Mouse (Mus musculus) gastrocnemius, postnatal 14 days (tissue): Measurements from ENCODE around the gene Uck1. TPM values are rescaled to one million over a fixed set of nuclear protein-coding genes. Genes with fewer than 3 reads are reported as not detected.

Source experiments
- DNase-seq: peaks from one replicate; pipeline ENCODE4 v3.0.0; 2021; ENCODE audit warnings: mixed read lengths
- intact Hi-C: fragments of 180-260 bp; cut with DNase I; formaldehyde crosslinking; loops from one replicate; pipeline ENCODE4 v1.15.1; 2025; ENCODE audit warnings: low total_unique reads
- total RNA-seq, 2 experiments: library from RNA; stranded (reverse); gene quantifications; 2 replicates each; pipeline ENCODE4 v1.2.3; 2021

The Uck1 gene
- total RNA-seq, 2 experiments from 2014 or later = 14.7 to 15.2 TPM

DNA sequence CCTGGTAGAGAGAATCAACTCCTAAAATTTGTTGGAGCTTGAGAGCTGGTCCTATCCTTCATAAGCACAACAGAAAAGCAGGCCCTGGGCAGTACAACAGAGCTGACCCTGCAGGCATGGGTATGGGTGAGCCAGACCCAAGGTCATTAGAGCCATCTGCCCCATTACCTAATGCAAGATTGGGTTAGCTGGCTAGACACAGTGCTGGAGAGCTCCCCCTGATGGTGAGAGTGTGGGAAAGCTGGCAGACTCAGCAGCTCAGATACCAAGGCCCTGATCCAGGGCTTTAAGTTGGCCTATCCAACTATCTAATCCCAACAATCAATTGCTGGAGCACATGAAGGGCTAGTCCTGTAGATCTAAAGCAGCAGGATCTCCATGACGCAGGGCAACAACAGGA, 22.8 kb upstream of the Uck1 start:
- peak; percentile 61 for DNase-seq
- intact Hi-C loops = no loop called here

DNA sequence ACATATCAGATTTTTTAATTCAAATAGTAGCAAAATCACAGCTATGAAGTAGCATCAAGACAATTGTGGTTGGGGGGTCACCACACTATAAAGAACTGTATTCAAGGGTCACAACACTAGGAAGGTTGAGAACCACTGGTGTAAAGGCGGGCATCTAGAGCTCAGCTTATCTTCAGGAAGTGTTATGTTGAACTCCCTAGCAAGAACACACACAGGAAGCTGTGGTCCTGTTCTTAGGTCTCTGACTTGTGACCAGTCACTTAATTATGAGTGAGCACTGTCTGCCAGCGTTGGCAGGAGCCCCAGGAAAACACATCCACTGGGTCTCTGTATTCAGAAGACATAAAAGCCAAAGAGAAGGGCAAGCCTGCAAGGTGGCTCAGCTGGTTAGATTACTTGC, 22.3 kb upstream of the Uck1 start:
- no peak for DNase-seq
- intact Hi-C loops = no loop called here

DNA sequence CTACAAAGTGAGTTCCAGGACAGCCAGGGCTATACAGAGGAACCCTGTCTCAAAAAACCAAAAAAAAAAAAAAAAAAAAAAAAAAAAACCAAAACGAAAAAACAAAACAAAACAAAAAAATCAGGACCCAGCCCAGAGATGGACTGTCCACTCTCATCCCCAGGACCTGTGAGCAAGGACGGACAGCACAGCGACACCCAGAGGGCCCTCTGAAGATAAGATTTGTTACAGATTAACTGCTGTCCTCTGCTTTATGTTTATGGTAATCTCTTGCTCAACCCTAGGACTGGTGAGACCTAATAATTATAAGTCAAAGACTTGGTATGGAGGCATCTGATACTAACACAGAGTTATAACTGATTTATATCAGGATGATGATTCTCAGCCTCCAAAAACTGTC, 15.9 kb upstream of the Uck1 start:
- intact Hi-C loops = no loop called here
- DNase-seq = no peak

DNA sequence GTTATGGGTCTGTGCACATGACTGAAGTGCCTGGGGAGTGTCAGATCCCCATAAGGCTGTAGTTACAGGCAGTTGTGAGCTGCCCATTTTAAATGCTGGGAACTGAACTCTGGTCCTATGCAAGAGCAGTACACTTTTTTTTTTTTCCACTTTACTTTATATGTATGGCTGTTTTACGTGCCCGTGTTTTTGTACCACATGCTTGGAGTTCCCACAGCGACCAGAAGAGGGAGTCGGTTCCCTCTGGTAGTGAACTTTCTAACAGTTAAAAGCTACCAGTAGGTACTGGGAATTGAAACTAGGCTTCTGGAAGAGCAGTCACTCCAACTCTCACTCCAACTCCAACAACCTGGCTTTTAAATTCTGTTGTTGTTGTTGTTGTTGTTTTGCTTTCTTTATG, 676 bp upstream of the Uck1 start:
- intact Hi-C loops = no loop called here
- no peak for DNase-seq

DNA sequence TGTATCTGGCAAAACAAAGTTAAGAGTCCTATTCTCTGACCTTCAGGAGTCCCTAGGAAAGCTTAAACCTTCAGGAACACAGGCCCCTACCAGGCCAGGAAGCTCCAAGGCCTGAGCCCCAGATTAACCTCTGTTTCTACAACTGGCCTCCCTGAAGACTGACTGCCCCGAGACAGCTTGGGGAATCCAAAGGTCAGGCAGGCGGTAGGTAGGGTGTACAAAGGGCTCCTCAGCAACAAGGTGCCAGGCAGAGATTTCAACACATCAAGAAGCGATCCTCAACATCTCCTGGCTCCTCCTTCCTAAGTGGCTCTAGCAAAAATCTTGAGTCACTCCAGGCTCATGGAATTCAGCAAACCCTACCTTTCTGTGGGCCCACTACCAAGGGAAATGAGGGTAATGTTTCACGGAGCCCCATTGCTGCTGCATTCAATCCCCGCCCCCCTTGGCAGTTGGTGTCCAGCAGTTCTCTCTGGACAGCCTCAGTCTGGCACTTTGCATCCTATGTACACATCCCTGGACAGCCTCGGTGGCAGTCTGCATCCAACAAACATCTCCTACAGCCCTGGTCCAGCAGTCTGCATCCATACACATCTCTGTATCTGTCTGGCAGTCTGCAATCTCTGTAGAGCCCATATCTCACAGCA, 949 bp downstream of the Uck1 start:
- intact Hi-C loops = no loop called here

DNA sequence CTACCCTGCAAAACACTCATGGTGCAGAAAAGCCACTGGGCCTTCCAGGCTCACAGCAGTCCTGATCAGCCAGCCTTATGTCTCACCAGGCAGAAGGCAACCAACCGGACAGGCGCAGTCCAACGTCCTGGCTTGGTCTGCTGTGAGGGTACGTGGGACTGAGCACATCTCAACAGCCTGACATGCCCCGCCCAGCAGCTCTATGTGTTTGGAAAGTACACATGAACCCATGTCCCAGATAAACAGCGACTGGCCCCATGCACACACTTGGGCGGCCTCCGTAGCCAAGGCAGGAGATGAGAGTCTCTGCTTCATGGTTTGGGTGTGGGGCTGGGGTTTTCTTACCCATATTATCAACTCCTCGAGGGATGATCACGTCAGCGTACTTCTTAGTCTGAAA, 3.7 kb downstream of the Uck1 start:
- DNase-seq = no peak
- intact Hi-C loops = no loop called here

More for the DNA sequence above, 949 bp downstream of the Uck1 start:
- no peak for DNase-seq

DNA sequence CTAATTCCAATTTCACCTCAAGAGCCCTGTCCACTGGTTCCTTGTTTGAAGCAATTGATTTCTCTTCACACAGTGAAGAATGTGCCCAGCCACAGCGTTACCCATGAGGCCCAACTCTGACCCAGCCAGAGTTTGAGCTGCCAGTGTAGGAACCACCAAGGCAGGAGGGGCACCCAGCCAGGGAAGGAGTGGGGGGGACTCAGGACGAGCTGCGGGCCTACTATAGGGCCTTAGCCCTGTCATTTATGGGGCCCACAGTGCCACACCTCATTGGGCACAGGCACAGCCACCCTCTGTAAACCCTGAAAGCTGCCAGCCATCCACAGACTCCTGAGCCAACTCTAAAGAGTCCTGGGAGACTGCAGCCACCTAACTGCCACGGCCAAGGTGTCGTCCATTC, 5.4 kb downstream of the Uck1 start:
- DNase-seq = no peak
- intact Hi-C loops = no loop called here

DNA sequence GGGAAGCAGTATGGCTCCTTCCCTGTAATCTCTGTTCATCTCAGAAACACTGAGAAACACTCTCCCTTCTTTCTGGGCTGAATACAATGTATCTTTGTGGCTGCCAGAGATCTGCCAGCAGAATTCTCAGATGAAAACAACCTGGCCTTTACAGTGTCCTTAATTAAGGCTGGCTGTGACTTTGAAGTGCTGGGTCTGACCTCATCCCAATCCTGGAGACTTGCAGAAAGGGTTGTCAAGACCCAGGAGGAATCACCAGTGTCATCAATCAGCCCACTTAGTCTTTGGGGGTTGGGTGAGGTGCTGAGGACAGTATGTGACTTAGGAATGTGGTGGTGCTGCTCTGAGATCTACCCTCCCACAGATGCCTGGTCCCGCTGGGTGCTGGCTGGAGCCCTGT, 6.6 kb downstream of the Uck1 start:
- no peak for DNase-seq
- intact Hi-C loops = no loop called here

DNA sequence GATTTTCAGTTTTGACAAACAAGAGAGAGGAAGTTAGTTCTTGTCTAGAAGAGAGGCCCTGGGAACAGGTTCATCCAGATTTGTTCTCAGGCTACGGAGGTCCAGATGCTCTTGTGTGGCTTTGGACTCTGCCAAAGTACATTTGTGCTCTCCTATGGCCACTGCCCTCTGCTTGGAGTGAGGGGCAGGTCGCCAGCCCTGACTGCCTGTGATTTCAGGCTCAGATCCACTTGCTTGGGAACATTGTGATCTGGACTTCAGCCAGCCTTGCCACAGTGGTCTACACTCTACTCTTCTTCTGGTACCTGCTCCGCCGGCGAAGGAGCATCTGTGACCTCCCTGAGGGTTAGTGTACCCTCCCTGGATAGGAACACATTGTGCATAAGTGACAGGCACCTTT, 7.3 kb downstream of the Uck1 start:
- DNase-seq = no peak
- intact Hi-C loops = no loop called here

DNA sequence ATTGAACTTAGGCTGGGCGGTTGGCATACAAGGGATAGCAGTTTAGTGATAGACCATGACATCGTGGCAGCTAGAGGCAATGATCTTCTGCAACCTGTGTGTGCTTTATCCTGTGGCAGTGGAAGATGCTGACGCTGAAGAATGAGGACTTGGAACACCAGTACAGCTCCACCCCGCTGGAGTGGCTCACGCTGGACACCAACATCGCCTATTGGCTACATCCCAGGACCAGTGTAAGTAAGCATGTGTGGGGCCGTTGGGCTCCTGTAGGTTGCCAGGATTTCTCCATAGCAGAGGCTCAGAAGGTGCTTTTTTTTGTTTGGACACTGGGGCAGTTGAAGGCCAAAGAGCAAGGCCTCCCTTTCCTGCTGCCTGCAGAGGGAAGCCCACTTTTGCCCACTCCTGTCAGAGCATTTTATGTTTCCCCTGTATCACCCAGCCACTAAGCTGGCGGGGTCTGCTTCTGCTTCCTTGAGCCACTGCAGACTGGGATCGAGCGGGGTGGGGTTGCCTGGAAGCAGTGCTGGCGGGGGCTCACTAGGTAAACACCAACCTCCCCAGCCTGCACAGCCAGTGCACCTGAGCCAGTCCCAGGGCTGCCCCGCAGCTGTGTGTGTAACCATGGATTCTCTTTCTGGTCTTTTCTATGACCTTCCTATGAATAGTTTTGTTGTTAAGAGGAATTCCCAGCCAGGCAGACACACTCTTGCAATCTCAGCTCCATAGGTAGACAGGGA, 8.0 kb downstream of the Uck1 start:
- peak; percentile 48 for DNase-seq
- intact Hi-C loops = no loop called here

DNA sequence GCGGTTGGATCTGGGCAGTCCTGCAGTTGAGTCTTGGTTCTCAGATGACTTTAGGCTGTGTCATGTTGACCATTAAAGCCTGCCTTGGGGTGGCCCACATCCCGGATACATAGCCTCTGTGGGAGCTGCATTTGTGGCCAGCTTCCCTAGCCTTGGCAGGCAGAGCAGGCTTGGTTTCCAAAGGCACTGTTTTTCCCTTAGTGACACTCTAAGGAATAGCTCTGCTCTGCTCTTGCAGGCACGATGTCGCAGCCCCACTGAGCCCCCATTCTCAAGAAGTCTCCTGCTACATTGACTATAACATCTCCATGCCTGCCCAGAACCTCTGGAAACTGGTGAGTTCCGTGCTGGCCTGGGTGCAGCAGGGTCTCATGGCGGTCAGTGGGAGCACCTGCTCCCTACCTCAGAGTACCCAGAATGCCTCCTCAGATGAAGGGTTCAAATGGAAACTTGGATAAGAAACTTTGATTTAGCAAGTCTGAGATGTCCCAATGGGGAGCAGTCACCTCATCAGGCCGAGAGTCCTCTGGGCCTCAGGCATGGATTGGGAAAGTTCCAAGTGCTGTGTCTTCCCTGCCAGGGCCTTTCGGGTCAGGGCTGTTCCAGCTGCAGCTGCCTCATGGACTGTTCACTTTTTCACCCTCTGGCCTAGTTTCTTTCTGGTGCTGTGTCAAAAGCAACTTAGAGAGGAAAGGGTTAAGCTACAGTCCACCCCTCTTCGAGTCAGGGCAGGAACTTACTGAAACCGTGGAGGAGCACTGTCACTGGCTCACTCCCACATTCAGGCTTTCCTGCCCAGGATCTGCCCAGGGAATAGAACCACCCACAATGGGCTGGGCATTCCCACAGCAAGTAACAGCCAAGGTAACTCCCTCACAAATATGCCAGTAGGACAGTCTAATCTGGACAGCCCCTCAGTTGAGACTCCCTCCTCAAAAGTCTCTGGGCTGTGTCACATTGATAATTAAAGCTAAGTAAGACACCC, 11.3 kb downstream of the Uck1 start:
- intact Hi-C loops = no loop called here
- DNase-seq = peak; percentile 69

DNA sequence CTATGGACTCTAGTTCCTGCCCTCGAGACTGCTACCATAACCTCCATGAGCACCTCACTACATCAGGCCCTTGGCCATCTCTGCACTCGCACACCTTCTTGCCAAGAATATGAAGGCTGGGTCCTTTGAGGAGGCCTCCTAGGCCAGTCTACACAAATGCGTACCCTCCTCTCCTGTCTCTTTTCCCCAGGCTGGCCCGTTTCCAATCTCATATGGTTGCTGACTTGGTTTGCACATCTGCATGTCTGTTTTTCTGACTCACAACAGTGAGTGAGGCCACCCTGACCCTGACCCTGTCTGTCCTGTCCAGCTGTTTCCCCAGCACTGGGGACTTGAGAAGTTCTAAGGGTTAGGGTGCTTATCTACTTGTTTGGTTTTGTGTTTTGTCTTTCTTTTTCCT, 13.2 kb downstream of the Uck1 start:
- DNase-seq = no peak
- intact Hi-C loops = no loop called here

DNA sequence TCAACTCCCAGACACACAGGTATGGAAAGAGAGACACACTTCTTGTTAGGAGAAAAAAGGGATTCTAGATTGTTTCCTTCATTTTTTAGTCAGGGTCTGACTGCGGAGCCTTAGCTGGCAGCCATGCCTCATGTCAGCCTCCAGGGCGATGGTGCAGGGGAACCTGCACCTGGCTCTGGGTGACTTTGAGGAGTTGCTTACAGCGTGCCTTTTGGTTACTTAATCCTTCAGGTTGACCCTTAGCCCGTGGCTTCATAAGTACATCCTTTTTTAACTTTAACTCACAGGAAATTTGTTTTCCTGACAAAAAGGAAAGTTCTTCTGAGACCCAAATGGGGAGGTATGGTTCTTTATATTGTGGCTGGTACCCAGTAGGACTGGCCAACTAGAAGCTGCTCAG, 17.0 kb downstream of the Uck1 start:
- no peak for DNase-seq
- intact Hi-C loops = no loop called here

DNA sequence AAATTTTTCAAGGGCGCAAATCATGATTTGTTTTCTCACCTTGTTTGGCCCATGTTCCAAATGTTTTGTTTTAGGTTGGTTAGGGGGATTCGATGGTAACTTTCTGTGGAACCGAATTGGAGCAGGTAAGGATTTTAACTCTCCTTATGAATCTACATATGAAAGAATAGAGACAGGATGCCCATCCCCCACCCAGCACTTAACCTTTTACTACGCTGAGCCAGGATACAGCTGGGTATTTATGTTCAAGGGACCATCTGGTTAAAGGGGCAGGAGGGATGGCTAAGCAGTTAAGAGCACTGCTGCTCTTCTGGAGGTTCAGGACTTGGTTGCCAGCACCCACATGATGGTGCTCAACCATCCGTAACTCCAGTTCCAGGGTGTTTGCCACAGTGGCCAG, 19.4 kb downstream of the Uck1 start:
- no peak for DNase-seq
- intact Hi-C loops = no loop called here

DNA sequence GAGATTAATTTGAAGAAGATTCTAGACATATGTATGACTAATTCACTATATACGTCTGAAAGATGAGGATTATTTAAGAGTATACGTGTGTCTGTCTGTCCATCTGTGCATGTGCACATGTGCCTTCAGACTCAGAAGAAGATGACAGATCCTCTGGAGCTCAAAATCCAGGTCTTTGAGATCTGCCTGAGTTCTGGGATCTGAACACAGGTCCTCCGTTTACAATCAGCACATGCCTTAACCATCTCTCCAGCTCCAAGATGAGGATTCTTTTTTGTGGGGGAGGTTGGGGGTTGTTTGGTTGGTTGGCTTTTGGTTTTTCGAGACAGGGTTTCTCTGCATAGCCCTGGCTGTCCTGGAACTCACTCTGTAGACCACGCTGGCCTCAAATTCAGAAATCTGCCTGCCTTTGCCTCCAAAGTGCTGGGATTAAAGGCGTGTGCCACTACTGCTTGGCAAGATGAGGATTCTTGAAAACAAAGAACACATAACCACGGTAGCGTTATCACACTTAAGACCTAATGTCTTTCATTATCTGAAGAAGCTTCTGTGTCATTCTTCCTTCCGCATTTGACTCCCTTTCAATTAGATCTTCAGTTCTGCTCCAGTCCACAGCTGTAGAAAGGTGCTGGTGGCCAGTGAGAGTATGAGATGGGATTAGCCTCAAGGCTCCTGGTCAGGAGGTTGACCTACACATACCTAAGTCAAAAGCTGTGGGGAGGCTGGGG, 21.1 kb downstream of the Uck1 start:
- DNase-seq = no peak
- intact Hi-C loops = no loop called here

DNA sequence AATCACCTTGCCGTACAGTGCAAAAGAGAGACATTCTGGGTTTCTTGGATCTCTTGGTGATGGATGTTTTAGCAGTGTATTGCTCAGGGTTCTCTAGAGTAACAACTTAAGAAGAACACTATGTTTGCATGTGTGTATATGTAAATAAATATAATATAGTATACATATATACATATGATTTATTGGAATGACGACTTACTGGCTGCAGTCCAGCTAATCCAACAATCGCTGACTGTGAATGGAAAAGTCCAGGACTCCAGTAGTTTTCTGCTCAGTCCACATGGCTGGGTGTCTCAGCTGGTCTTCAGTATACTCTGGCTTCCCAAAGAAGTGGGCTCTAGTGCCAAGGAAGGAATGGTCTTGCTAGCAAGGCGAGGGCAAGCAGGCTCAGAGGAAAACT, 22.4 kb downstream of the Uck1 start:
- DNase-seq = no peak
- intact Hi-C loops = no loop called here

DNA sequence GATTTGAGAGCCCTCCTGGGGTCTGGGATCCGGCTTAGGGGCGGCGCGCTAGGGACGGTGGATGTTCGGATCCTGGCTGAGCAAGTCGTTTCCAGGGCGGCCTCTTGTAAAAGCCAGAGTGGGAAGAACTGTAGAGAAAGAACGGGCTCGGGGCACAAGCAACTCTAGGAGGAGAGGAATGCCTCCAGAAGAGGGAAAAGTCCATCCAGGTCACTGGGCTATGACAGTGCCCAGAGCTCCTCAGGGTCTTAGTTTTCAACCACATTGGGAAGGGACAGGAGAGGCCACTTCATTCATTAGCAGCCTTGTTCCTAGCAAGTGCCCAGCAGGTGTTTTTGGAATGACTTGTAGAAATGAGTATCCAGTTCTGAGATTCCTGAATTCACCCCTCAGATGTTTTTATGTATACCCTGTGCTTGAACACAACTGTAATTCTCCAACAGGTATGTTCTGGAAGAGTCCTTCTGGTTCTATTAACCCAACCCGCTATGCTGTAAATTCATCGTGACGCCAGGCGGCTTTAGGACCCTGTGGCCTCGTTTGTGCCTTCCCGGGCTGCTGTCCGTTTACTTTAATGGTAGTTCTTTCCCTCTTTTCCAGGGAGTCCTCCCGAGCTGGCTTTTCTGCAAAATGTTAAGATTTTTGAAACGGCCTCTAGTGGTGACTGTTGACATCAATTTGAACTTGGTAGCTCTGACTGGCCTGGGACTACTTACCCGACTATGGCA, 23.0 kb downstream of the Uck1 start:
- intact Hi-C loops = no loop called here
- DNase-seq = peak; percentile 53

DNA sequence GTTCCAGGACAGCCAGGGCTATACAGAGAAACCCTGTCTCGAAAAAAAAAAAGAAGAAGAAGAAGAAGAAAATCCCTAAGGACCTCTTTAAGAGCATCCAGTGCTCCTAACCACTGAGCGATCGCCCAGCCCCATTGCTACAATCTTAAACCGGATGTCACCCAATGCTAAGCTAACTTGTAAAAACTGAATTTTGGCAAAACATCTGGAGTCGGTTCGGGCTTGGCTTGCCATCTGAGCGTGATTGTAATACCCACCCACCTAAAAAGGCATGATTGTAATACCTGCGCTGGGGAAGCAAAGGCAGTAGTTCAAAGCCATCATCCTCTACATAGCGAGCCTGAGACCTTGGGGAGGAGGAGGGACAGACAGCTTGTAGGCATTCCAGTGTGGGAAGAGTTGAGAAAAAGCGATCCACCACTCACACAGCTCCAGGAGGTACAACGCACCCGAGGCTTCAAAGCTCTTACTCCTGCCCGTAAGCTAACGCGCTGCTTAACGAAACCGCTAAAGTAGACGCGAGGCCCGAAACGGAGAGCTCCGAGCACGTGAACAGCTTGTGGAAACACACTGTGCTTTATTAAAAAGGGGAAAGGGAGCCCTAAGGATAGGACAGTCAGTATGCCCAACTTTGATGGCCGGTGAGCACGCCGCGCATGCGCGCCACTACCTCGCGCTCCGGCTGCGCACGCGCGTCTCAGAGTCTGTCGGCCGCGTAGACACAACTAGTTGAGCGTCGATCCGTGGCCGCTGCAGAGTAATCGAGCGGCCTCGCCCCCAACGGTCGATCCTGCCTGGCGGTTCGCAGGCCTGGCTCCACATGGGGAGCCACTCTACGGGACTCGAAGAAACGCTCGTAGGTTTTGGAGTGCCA, 23.8 kb downstream of the Uck1 start, which contains the start of gene Pomt1:
Gene Pomt1, plus strand, starts transcription at position 705 of the 874 bp plus-strand sequence.
- peak; percentile 90 for DNase-seq
- intact Hi-C loops = no loop called here
